Mouse (Mus musculus) CH12.LX (cell line): ENCODE results near the gene Gm4881. TPM values are rescaled to one million over a fixed set of nuclear protein-coding genes. Genes with fewer than 3 reads are reported as not detected.

ENCODE experiments used
- DNase-seq: peaks from one replicate; pipeline ENCODE4 v3.0.0-alpha.2; 2013; ENCODE audit errors: extremely low read depth
- H3K27ac ChIP-seq: 2 replicates; pipeline ENCODE4 v1.5.1; 2012; ENCODE audit warnings: low read depth, mild to moderate bottlenecking, control low read depth, moderate library complexity; ENCODE audit not compliant: insufficient read depth
- H3K27me3 ChIP-seq: replicated peaks from 2 replicates; pipeline ENCODE3; 2012; ENCODE audit warnings: inconsistent platforms
- H3K36me3 ChIP-seq, 2 experiments: replicated peaks in 1 of 2; 2 replicates each; pipeline versions ENCODE3 to v1.6.1; 2012; ENCODE audit warnings: inconsistent platforms in 1 of 2, low read length in 1 of 2, mild to moderate bottlenecking in 1 of 2, mixed read lengths in 1 of 2, moderate library complexity in 1 of 2; ENCODE audit not compliant: control insufficient read depth in 1 of 2, insufficient read depth in 1 of 2
- H3K4me1 ChIP-seq, 2 experiments: 2 replicates each; pipeline ENCODE4 v1.6.1; 2012; ENCODE audit warnings: inconsistent platforms in 1 of 2, moderate library complexity in 1 of 2; ENCODE audit not compliant: insufficient read depth in 2 of 2, control insufficient read depth in 1 of 2
- H3K4me2 ChIP-seq: 2 replicates; pipeline ENCODE4 v1.6.1; 2012; ENCODE audit warnings: low read depth, mild to moderate bottlenecking, control low read depth; ENCODE audit not compliant: poor library complexity, insufficient read depth, severe bottlenecking
- H3K4me3 ChIP-seq, 3 experiments: fragments of 150-350 bp in 1 of 3; sonication (generic) in 1 of 3; replicated peaks in 1 of 3; 2 replicates each; pipeline versions ENCODE3 to v1.5.1; 2011 to 2012; ENCODE audit warnings: low read depth in 2 of 3, low read length in 2 of 3, mild to moderate bottlenecking in 2 of 3, moderate library complexity in 2 of 3, control low read depth in 1 of 3, improper control_type of control experiment in 1 of 3, inconsistent platforms in 1 of 3, mixed read lengths in 1 of 3; ENCODE audit not compliant: poor library complexity in 1 of 3
- H3K79me2 ChIP-seq: replicated peaks from 2 replicates; pipeline ENCODE4 v1.6.1; 2012; ENCODE audit warnings: mild to moderate bottlenecking, moderate library complexity; ENCODE audit not compliant: control insufficient read depth, poor library complexity, insufficient read depth, severe bottlenecking; ENCODE audit errors: extremely low read depth
- H3K9ac ChIP-seq: 2 replicates; pipeline ENCODE4 v1.6.1; 2012; ENCODE audit warnings: low read depth, mild to moderate bottlenecking, control low read depth, moderate library complexity; ENCODE audit not compliant: insufficient read depth
- H3K9me3 ChIP-seq: replicated peaks from 2 replicates; pipeline ENCODE3; 2012; ENCODE audit warnings: low read length, inconsistent platforms, mixed read lengths
- CHD1 ChIP-seq: IDR thresholded peaks from 2 replicates; pipeline ENCODE4 v1.6.1; 2012; ENCODE audit warnings: low read depth, low read length, improper control_type of control experiment, inconsistent platforms
- CHD2 ChIP-seq: IDR thresholded peaks from 2 replicates; pipeline ENCODE4 v1.6.1; 2011; ENCODE audit warnings: low read length, improper control_type of control experiment
- CTCF ChIP-seq, 2 experiments: IDR thresholded peaks in 1 of 2; conservative IDR thresholded peaks in 1 of 2; 2 replicates each; pipeline ENCODE4 v1.5.1; 2011 to 2012; ENCODE audit warnings: low read depth in 2 of 2, low read length in 2 of 2, improper control_type of control experiment in 1 of 2, inconsistent platforms in 1 of 2, mild to moderate bottlenecking in 1 of 2, moderate library complexity in 1 of 2
- ELF1 ChIP-seq: IDR thresholded peaks from 2 replicates; pipeline ENCODE4 v1.6.1; 2014; ENCODE audit warnings: low read depth, mild to moderate bottlenecking, inconsistent platforms, low read length, improper control_type of control experiment
- GABPA ChIP-seq: IDR thresholded peaks from 2 replicates; pipeline ENCODE4 v1.6.1; 2012; ENCODE audit warnings: low read depth, low read length, improper control_type of control experiment, inconsistent platforms; ENCODE audit not compliant: insufficient replicate concordance
- IRF4 ChIP-seq: IDR thresholded peaks from 2 replicates; pipeline ENCODE4 v1.6.1; 2014; ENCODE audit warnings: low read depth, mild to moderate bottlenecking, inconsistent platforms, low read length, improper control_type of control experiment
- JUND ChIP-seq: conservative IDR thresholded peaks from 2 replicates; pipeline ENCODE4 v1.6.1; 2011; ENCODE audit warnings: low read depth, low read length, improper control_type of control experiment
- KAT2A ChIP-seq: IDR thresholded peaks from 2 replicates; pipeline ENCODE4 v1.6.1; 2012; ENCODE audit warnings: low read length, improper control_type of control experiment, inconsistent platforms; ENCODE audit not compliant: insufficient replicate concordance
- MAX ChIP-seq: IDR thresholded peaks from 2 replicates; pipeline ENCODE4 v1.6.1; 2011; ENCODE audit warnings: low read length, improper control_type of control experiment
- MXI1 ChIP-seq: IDR thresholded peaks from 2 replicates; pipeline ENCODE4 v1.6.1; 2011; ENCODE audit warnings: mild to moderate bottlenecking, low read depth, low read length, improper control_type of control experiment
- MYC ChIP-seq: IDR thresholded peaks from 2 replicates; pipeline ENCODE4 v1.6.1; 2011; ENCODE audit warnings: low read depth, mild to moderate bottlenecking, improper control_type of control experiment, low read length
- NELFE ChIP-seq: IDR thresholded peaks from 2 replicates; pipeline ENCODE4 v1.6.1; 2011; ENCODE audit warnings: low read depth, low read length, improper control_type of control experiment
- PAX5 ChIP-seq: IDR thresholded peaks from 2 replicates; pipeline ENCODE4 v1.6.1; 2012; ENCODE audit warnings: low read length, inconsistent platforms, mixed read lengths
- POLR2A ChIP-seq: IDR thresholded peaks from 2 replicates; pipeline ENCODE4 v1.6.1; 2011; ENCODE audit warnings: low read depth, mild to moderate bottlenecking, improper control_type of control experiment, low read length
- POLR2AphosphoS2 ChIP-seq: IDR thresholded peaks from 2 replicates; pipeline ENCODE4 v1.6.1; 2011; ENCODE audit warnings: low read depth, low read length, improper control_type of control experiment
- RAD21 ChIP-seq: IDR thresholded peaks from 2 replicates; pipeline ENCODE4 v1.6.1; 2011; ENCODE audit warnings: low read depth, mild to moderate bottlenecking, low read length, improper control_type of control experiment, moderate library complexity
- SIN3A ChIP-seq: IDR thresholded peaks from 2 replicates; pipeline ENCODE4 v1.6.1; 2012; ENCODE audit warnings: low read length, improper control_type of control experiment, inconsistent platforms
- SMC3 ChIP-seq: IDR thresholded peaks from 2 replicates; pipeline ENCODE4 v1.6.1; 2011; ENCODE audit warnings: low read depth, low read length, improper control_type of control experiment
- TBP ChIP-seq: conservative IDR thresholded peaks from 2 replicates; pipeline ENCODE4 v1.6.1; 2011; ENCODE audit warnings: low read depth, low read length, improper control_type of control experiment
- TCF12 ChIP-seq: IDR thresholded peaks from 2 replicates; pipeline ENCODE4 v1.6.1; 2014; ENCODE audit warnings: low read depth, mild to moderate bottlenecking, inconsistent platforms, low read length, improper control_type of control experiment
- UBTF ChIP-seq: IDR thresholded peaks from 2 replicates; pipeline ENCODE4 v1.6.1; 2012; ENCODE audit warnings: low read depth, mild to moderate bottlenecking, inconsistent platforms, low read length, improper control_type of control experiment, moderate library complexity
- USF1 ChIP-seq: IDR thresholded peaks from 2 replicates; pipeline ENCODE4 v1.6.1; 2014; ENCODE audit warnings: low read depth, mild to moderate bottlenecking, inconsistent platforms, low read length, improper control_type of control experiment
- ZNF384 ChIP-seq: IDR thresholded peaks from 2 replicates; pipeline ENCODE4 v1.6.1; 2012; ENCODE audit warnings: low read depth, low read length, improper control_type of control experiment, inconsistent platforms
- dilution Hi-C: fragments of 300-500 bp; cut with MboI; formaldehyde crosslinking; loops from 2 replicates; pipeline ENCODE4 v1.14.3; 2020; ENCODE audit warnings: low sequenced_read_pairs; ENCODE audit not compliant: extremely low pct_unique_long_range_greater_than_20kb, extremely low pct_ligation_motif_present
- in situ Hi-C: fragments of 300-500 bp; cut with MboI; formaldehyde crosslinking; loops from 3 replicates; pipeline ENCODE4 v1.14.3; 2019; ENCODE audit warnings: low sequenced_read_pairs, low pct_ligation_motif_present, low pct_unique_long_range_greater_than_20kb, mixed read lengths
- polyA plus RNA-seq: library from polyadenylated mRNA; unstranded; fragments of >175 nt; gene quantifications from 2 replicates; pipeline ENCODE4 v1.2.1, GENCODE M21; 2012; ENCODE audit warnings: low read depth; ENCODE audit not compliant: insufficient read length
- total RNA-seq, 2 experiments: library from RNA; depleted of rRNA; stranded (reverse); fragments of 300-350 nt in 1 of 2; fragments of >200 nt in 1 of 2; gene quantifications; 2 replicates each; pipeline ENCODE4 v1.2.3; 2012 to 2014

Gene Gm4881
- total and polyA plus RNA-seq, 3 experiments = not detected

- peaks cover 0 to 4% of the 10 kb centered on the region in 2 experiments; a peak in 2 of 4 replicates for H3K4me1 ChIP-seq
- in situ Hi-C loops = no loop called here
- no peak overlapping the region for H3K27ac ChIP-seq
- dilution Hi-C loops = no loop called here
- no peaks in the 10 kb centered on the region for H3K27me3 ChIP-seq
- no peaks in the 10 kb centered on the region for H3K9me3 ChIP-seq
- H3K4me2 ChIP-seq = no peak overlapping the region
- DNase-seq = no peak
- H3K4me3 ChIP-seq = no peak overlapping the region
- H3K9ac ChIP-seq = no peak overlapping the region
- TF ChIP-seq USF1 = no peak
- no peak for TF ChIP-seq SIN3A
- no peak for TF ChIP-seq PAX5
- TF ChIP-seq POLR2A = no peak
- TF ChIP-seq UBTF = no peak
- TF ChIP-seq TCF12 = no peak
- TF ChIP-seq CHD2 = no peak
- no peak for TF ChIP-seq NELFE
- no peak for TF ChIP-seq MXI1
- no peak for TF ChIP-seq RAD21
- no peak for TF ChIP-seq MYC
- TF ChIP-seq JUND = no peak
- TF ChIP-seq TBP = no peak
- no peak for TF ChIP-seq KAT2A
- TF ChIP-seq ELF1 = no peak
- no peak for TF ChIP-seq MAX
- no peak for TF ChIP-seq CHD1
- TF ChIP-seq SMC3 = no peak
- 0 out of 2 replicates have a peak, but pooled peaks cover 2% of the 10 kb centered on the region for H3K79me2 ChIP-seq
- peaks cover 61 to 74% of the 10 kb centered on the region in 2 experiments for H3K36me3 ChIP-seq
Observed at GRCm38 (mm10) chr7:24912480-24912879, 31.8 kb downstream of the Gm4881 start.

GRCm38 (mm10) chr7:24907211-24907748 is 37.0 kb downstream of the Gm4881 start:
- H3K9me3 ChIP-seq = no peaks in the 10 kb centered on the region
- no peak overlapping the region for H3K4me2 ChIP-seq
- peaks cover 16 to 31% of the 10 kb centered on the region in 2 experiments for H3K4me1 ChIP-seq
- H3K36me3 ChIP-seq = peaks cover 45 to 70% of the 10 kb centered on the region in 2 experiments
- peaks cover 34% of the 10 kb centered on the region for H3K79me2 ChIP-seq
- dilution Hi-C loops (no loop called here), in situ Hi-C loops (loop anchor here (10.0 kb wide), 1 partner anchor 52 kb away; no protein-coding TSS in a partner anchor)
- H3K27ac ChIP-seq = no peak overlapping the region
- no peak for DNase-seq
- no peak overlapping the region for H3K4me3 ChIP-seq
- no peak overlapping the region for H3K9ac ChIP-seq
- TF ChIP-seq RAD21 = peak; percentile 4
- no peak for TF ChIP-seq ZNF384
- no peak for TF ChIP-seq POLR2A
- 0 out of 2 replicates have a peak, but pooled peaks have one; percentile 55 for TF ChIP-seq POLR2AphosphoS2
- no peak for TF ChIP-seq MAX
- no peak for TF ChIP-seq UBTF
- no peak for TF ChIP-seq GABPA
- no peak for TF ChIP-seq IRF4
- TF ChIP-seq CTCF (conservative IDR thresholded peaks at IDR 0.05 in 1 of 2, IDR thresholded peaks at IDR 0.05 in 1 of 2; ENCODE audit: low read depth in 2 of 2, low read length in 2 of 2) = 0 out of 4 replicates have a peak, but pooled peaks of 1 of the 2 experiments have one; percentile 7
- no peaks in the 10 kb centered on the region for H3K27me3 ChIP-seq
